Mouse (Mus musculus) ES-E14 (cell line): ENCODE results near the gene Nudt10. TPM values are rescaled to one million over a fixed set of nuclear protein-coding genes. Genes with fewer than 3 reads are reported as not detected.
"Not testable (repeated sequence)": the region's sequence is repeated elsewhere in the genome, so short reads cannot be mapped to it uniquely, and the experiment has no call there.

Experiments used
- DNase-seq: peaks from one replicate; pipeline ENCODE4 v3.0.0-alpha.2; 2013; ENCODE audit warnings: low read depth, low spot score
- H3K27ac ChIP-seq: 2 replicates; pipeline ENCODE4 v1.5.1; 2012; ENCODE audit warnings: low read depth, mild to moderate bottlenecking, low read length, moderate library complexity, mixed read lengths; ENCODE audit not compliant: poor library complexity, insufficient read depth, severe bottlenecking
- H3K36me3 ChIP-seq: 2 replicates; pipeline ENCODE4 v1.6.1; 2012; ENCODE audit warnings: mild to moderate bottlenecking, low read length, moderate library complexity, mixed read lengths; ENCODE audit not compliant: control insufficient read depth, poor library complexity, insufficient read depth, severe bottlenecking
- H3K4me1 ChIP-seq, 2 experiments: fragments of 150-350 bp in 1 of 2; sonication (generic) in 1 of 2; 2 replicates each; pipeline ENCODE4 v1.6.1; 2012; ENCODE audit warnings: low read length in 2 of 2, mild to moderate bottlenecking in 1 of 2, mixed read lengths in 1 of 2; ENCODE audit not compliant: control insufficient read depth in 2 of 2, insufficient read depth in 2 of 2, poor library complexity in 1 of 2
- H3K4me3 ChIP-seq, 2 experiments: fragments of 150-350 bp in 1 of 2; sonication (generic) in 1 of 2; 2 replicates each; pipeline ENCODE4 v1.5.1; 2012; ENCODE audit warnings: low read length in 2 of 2, low read depth in 1 of 2, mild to moderate bottlenecking in 1 of 2, mixed read lengths in 1 of 2; ENCODE audit not compliant: insufficient read depth in 1 of 2, poor library complexity in 1 of 2, severe bottlenecking in 1 of 2
- H3K9ac ChIP-seq: 2 replicates; pipeline ENCODE4 v1.6.1; 2012; ENCODE audit warnings: low read depth, mild to moderate bottlenecking, low read length, mixed read lengths; ENCODE audit not compliant: poor library complexity, insufficient read depth, severe bottlenecking
- H3K9me3 ChIP-seq: fragments of 150-350 bp; sonication (generic); 2 replicates; pipeline ENCODE4 v1.6.1; 2012; ENCODE audit warnings: low read depth, mild to moderate bottlenecking, low read length; ENCODE audit not compliant: control insufficient read depth, insufficient read depth
- CHD2 ChIP-seq: IDR thresholded peaks from 2 replicates; pipeline ENCODE4 v1.6.1; 2014; ENCODE audit warnings: mild to moderate bottlenecking, low read depth, low read length, inconsistent platforms
- HCFC1 ChIP-seq: IDR thresholded peaks from 2 replicates; pipeline ENCODE4 v1.6.1; 2012; ENCODE audit warnings: low read length, inconsistent platforms, borderline replicate concordance; ENCODE audit not compliant: insufficient read depth
- MAFK ChIP-seq: IDR thresholded peaks from 2 replicates; pipeline ENCODE4 v1.6.1; 2014; ENCODE audit warnings: mild to moderate bottlenecking, low read depth, low read length, inconsistent platforms; ENCODE audit not compliant: insufficient read depth
- ZC3H11A ChIP-seq: IDR thresholded peaks from 2 replicates; pipeline ENCODE4 v1.6.1; 2012; ENCODE audit warnings: low read depth, mild to moderate bottlenecking, inconsistent platforms, low read length, borderline replicate concordance
- ZNF384 ChIP-seq: IDR thresholded peaks from 2 replicates; pipeline ENCODE4 v1.6.1; 2012; ENCODE audit warnings: low read depth, low read length, inconsistent platforms
- in situ Hi-C, 2 experiments: fragments of 600-800 bp; cut with MboI; formaldehyde crosslinking; loops; one replicate each; pipeline ENCODE4 v1.15.1; 2025; ENCODE audit warnings: low sequenced_read_pairs in 2 of 2, inconsistent platforms in 1 of 2; ENCODE audit not compliant: unreplicated experiment in 2 of 2
- total RNA-seq: library from RNA; depleted of rRNA; stranded (reverse); fragments of 300-350 nt; gene quantifications from 2 replicates; pipeline ENCODE4 v1.2.3, GENCODE M21; 2012; rRNA removed

Nudt10 gene
- 1.6 and 2.8 TPM in 2 replicates for total RNA-seq

DNA sequence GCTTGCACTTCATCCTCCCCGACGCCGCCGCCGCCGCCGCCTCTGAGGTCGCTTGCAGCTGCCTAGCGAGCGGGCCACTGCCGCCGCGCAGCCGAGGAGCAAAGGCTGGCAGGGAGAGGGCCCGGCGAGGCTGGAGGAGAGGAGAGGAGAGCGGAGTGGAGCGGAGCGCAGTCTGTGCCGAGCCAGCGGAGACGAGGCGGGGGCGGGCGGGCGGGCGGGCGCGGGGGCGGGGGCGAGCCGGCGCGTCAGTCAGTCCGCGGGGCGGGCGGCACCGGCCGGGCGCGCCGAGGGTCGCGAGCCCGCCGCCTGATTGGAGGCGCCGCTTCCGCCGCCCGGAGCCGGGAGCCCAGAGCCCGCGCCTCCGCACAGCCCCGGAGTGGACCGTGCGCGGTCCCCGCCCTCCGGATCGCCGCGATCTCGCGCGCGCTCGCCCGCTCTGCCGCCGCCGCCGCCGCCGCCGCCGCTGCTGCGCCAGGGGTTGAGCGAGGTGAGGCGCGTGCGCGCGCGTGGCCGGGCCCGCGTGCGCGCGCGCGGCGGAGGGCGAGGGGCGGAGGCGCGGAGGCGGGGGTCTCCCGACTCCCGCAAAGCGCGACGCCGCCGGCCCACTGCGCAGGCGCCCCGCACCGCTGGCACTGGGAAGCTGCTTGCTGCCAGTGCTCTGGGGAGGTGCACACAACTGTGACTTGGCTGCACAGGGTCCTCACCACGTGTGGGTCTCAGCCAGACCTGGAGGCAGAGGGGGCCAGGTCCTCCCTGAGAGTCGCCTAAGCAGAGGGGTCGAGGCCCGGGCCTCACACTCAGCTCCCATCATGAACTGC lies at the start of gene Nudt10:
TSS of gene Nudt10 (minus strand) at position 193 of the 818 bp plus-strand sequence.
- H3K4me1 ChIP-seq, H3K27ac ChIP-seq, DNase-seq, in situ Hi-C loops, H3K9me3 ChIP-seq, H3K36me3 ChIP-seq, H3K9ac ChIP-seq: not testable (repeated sequence)
- H3K4me3 ChIP-seq, result peak within 1 kb of the TSS; percentile 21 to 51; a peak in 2 of 4 replicates

DNA sequence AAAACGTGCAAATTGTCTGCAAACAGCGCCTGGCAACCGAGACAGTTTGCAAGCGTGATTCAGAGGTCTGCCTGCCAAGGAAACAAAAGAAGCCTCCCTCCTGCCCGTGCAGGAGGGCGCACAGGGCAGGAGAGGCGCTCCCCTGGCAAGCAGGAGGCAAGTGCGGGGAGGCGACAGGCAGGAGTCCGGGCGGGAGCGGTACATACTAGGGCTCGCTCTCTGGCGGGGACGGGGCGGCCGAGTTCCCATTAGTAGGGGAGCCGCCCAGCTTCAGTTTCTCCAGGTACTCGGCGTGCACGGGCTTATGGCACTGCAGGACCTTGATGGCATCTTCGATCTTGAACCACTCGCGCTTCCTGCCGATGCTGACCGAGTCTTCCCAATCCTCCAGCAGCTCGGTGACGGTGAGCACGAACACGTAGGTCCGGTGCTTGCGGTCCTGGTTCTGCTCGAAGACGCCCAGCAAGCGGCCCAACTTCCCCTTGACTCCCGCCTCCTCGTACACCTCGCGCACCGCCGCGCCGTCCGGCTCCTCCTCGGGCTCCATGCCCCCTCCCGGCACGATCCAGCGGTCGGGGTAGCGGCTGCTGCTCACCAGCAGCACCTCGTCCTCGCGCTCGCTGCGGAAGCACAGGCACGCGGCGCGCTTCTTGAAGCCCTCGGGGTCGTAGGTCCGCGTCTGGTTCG lies 536 bp downstream of the Nudt10 start:
- peak overlapping the region in 1 of 2 experiments; percentile 51; a peak in 2 of 4 replicates for H3K4me3 ChIP-seq
- H3K36me3 ChIP-seq, DNase-seq, H3K4me1 ChIP-seq, H3K9me3 ChIP-seq, in situ Hi-C loops, H3K27ac ChIP-seq, H3K9ac ChIP-seq: not testable (repeated sequence)

DNA sequence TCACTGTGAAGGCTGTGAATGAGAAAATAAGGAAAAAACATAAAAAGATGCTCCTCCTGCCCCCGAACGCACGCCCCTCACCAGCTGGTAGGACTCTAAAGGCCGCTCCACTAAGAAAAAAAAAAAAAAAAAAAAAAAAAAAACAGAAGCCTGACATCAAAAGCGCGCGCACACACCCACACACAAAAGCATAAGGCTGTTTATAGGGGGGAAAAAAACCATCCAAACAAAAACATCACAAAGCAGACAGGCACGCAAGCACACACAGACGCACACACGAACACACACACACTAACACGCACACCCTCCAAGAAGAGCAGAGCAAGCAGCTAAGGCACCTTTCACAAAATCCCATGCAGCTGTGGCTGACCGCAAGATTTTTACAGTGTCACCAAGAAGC lies 1.1 kb downstream of the Nudt10 start:
- H3K4me1 ChIP-seq, result no peaks in the 10 kb centered on the region
- no peak overlapping the region for H3K27ac ChIP-seq
- DNase-seq, result no peak
- no peak overlapping the region for H3K9ac ChIP-seq
- no peaks in the 10 kb centered on the region for H3K36me3 ChIP-seq
- H3K4me3 ChIP-seq, result peak overlapping the region; percentile 21 to 28; a peak in 1 of 4 replicates
- TF ChIP-seq HCFC1 (no peak), ZC3H11A (no peak), ZNF384 (no peak; the same call in 1 of the 2 replicates), CHD2 (no peak), MAFK (no peak)
- in situ Hi-C loops, result no loop called here
- no peaks in the 10 kb centered on the region for H3K9me3 ChIP-seq

Other genes with a start within 250 kb of the Nudt10 start
- gene Nudt11, start 125.6 kb downstream of the Nudt10 start, total RNA-seq, result 2.3 and 3.6 TPM in 2 replicates
- 2.3 and 5.2 TPM in 2 replicates for gene AU022751, start 89.6 kb downstream of the Nudt10 start, total RNA-seq
- gene Bmp15, start 147.7 kb upstream of the Nudt10 start, total RNA-seq, result 0.16 and 0.31 TPM in 2 replicates
- 8.0 and 12.7 TPM in 2 replicates for gene Shroom4, start 226.8 kb upstream of the Nudt10 start, total RNA-seq